Mouse (Mus musculus): ENCODE measurements around the gene Sh2b3. TPM values are rescaled to one million over a fixed set of nuclear protein-coding genes. Genes with fewer than 3 reads are reported as not detected.
A peak's percentile ranks its signal among the peaks of the same experiment; 100 is the strongest.

Sh2b3 gene
- polyA plus RNA-seq, 1 experiment from 2014 or later: 24.4 TPM

DNA sequence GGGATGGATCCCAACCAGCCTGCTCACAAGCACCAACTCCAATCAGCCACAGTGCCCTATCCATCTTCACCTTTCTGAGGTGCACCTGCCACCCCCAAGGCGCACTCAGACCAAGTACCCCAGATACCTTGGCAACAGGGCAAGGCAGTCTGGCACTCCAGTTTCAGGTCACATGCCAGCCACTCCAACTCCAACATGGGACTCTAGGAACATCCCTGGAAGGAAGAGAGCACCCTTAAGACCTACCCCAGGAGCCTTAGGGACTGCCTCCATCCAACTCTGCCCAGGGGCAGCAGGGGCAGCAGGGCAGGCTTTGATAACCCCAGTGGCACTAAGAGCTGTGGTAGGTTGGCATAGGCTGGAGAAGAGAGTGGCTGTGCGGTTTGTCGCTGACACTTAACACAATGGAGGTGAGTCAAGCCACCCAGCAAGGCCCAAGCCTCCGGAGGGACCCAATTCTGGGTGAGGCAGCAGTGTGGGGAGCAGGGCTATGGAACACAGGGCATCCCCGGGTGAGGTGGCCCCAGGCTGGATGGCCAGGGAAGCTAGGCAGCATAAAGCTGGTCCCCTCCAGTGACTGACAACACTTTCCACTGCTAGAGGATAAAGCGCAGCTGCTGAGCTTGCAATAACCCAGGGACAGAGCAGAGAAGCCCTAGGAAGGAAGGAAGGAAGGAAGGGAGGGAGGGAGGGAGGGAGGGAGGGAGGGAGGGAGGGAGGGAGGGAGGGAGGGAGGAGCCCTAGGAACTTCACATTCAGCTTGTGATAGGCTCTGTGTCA lies 4.9 kb downstream of the Sh2b3 start:
- WGBS: 53% methylated on average over 6 of the region's 6 CpGs
- Histone ChIP-seq H3K9me3 (ENCODE audit: low read length) (no peaks in the 10 kb centered on the region), H3K4me2 (replicated peaks; ENCODE audit: low read depth, low read length) (0 out of 2 replicates have a peak overlapping the region, but pooled peaks have one; percentile 11), H3K4me3 (ENCODE audit: low read depth, low read length) (no peak overlapping the region), H3K4me1 (ENCODE audit: insufficient read depth, low read depth, low read length) (peaks cover 33% of the 10 kb centered on the region), H3K27ac (ENCODE audit: low read length) (peak overlapping the region; percentile 71; the same call in 1 of the 2 replicates), H3K9ac (replicated peaks; ENCODE audit: low read depth) (no peak overlapping the region), H3K36me3 (ENCODE audit: insufficient read depth, low read length) (peaks cover 11% of the 10 kb centered on the region), H3K27me3 (replicated peaks; ENCODE audit: insufficient read depth, low read length) (no peaks in the 10 kb centered on the region)
- TF ChIP-seq EP300 (IDR thresholded peaks at IDR 0.05): no peak
- no peak for TF ChIP-seq CTCF (IDR thresholded peaks at IDR 0.05)
- peak; percentile 71 for DNase-seq (ENCODE audit: low spot score)
- ATAC-seq: no peak

- Histone ChIP-seq H3K9me3 (ENCODE audit: low read length) (no peaks in the 10 kb centered on the region), H3K4me1 (ENCODE audit: insufficient read depth, low read depth, low read length) (peaks cover 32% of the 10 kb centered on the region), H3K27me3 (replicated peaks; ENCODE audit: insufficient read depth, low read length) (no peaks in the 10 kb centered on the region), H3K4me2 (replicated peaks; ENCODE audit: low read depth, low read length) (no peak overlapping the region), H3K4me3 (ENCODE audit: low read depth, low read length) (no peak overlapping the region), H3K36me3 (ENCODE audit: insufficient read depth, low read length) (peaks cover 19% of the 10 kb centered on the region), H3K27ac (ENCODE audit: low read length) (no peak overlapping the region), H3K9ac (replicated peaks; ENCODE audit: low read depth) (no peak overlapping the region)
- no peak for DNase-seq (ENCODE audit: low spot score)
- TF ChIP-seq EP300 (IDR thresholded peaks at IDR 0.05) (no peak), CTCF (IDR thresholded peaks at IDR 0.05) (no peak)
- no peak for ATAC-seq
- WGBS: 90% methylated on average over 6 of the region's 6 CpGs
These were observed 6.3 kb downstream of the Sh2b3 start for GRCm38 (mm10) chr5:121831002-121831601.

GRCm38 (mm10) chr5:121828491-121829432 lies 8.7 kb downstream of the Sh2b3 start:
- WGBS: 35% methylated on average over 59 of the region's 82 CpGs
- no peak overlapping the region for H3K9ac ChIP-seq (replicated peaks; ENCODE audit: low read depth)
- no peaks in the 10 kb centered on the region for H3K27me3 ChIP-seq (replicated peaks; ENCODE audit: insufficient read depth, low read length)
- peaks cover 26% of the 10 kb centered on the region for H3K36me3 ChIP-seq (ENCODE audit: insufficient read depth, low read length)
- no peak overlapping the region for H3K27ac ChIP-seq (ENCODE audit: low read length)
- no peaks in the 10 kb centered on the region for H3K9me3 ChIP-seq (ENCODE audit: low read length)
- DNase-seq (ENCODE audit: low spot score): peak; percentile 60
- peak overlapping the region; percentile 51 for H3K4me2 ChIP-seq (replicated peaks; ENCODE audit: low read depth, low read length)
- no peak overlapping the region for H3K4me3 ChIP-seq (ENCODE audit: low read depth, low read length)
- TF ChIP-seq EP300 (IDR thresholded peaks at IDR 0.05) (no peak), CTCF (IDR thresholded peaks at IDR 0.05) (no peak; the same call in 1 of the 2 replicates)
- H3K4me1 ChIP-seq (ENCODE audit: insufficient read depth, low read depth, low read length): peaks cover 17% of the 10 kb centered on the region; the same call in 1 of the 2 replicates
- ATAC-seq: peak; percentile 43

DNA sequence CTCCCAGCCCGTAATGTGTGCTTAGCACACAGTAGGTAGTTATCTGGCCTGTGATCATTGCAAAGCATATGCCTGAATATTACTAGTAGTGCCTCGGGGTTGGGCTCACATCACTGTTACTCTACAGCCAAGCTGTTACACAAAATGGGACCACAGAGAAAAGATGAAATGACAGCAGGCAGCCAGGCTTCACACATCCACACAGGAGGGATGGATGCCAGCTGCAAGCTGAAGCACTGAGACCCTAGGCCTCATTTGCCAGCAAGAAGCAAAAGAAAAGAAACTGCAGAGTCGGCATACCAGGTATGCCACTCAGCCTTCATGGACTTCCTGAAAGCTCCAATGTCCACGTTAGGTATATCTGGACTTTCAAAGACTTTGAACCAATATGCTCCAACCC lies 9.6 kb downstream of the Sh2b3 start:
- Histone ChIP-seq H3K27me3 (replicated peaks; ENCODE audit: insufficient read depth, low read length) (no peaks in the 10 kb centered on the region), H3K27ac (ENCODE audit: low read length) (no peak overlapping the region), H3K4me1 (ENCODE audit: insufficient read depth, low read depth, low read length) (peaks cover 17% of the 10 kb centered on the region; the same call in 1 of the 2 replicates), H3K9me3 (ENCODE audit: low read length) (no peaks in the 10 kb centered on the region), H3K4me2 (replicated peaks; ENCODE audit: low read depth, low read length) (no peak overlapping the region), H3K36me3 (ENCODE audit: insufficient read depth, low read length) (peaks cover 26% of the 10 kb centered on the region), H3K4me3 (ENCODE audit: low read depth, low read length) (no peak overlapping the region), H3K9ac (replicated peaks; ENCODE audit: low read depth) (no peak overlapping the region)
- DNase-seq (ENCODE audit: low spot score) (no peak), ATAC-seq (no peak)
- WGBS: 86% methylated on average over 4 of the region's 4 CpGs
- TF ChIP-seq CTCF (IDR thresholded peaks at IDR 0.05) (no peak), EP300 (IDR thresholded peaks at IDR 0.05) (no peak)

DNA sequence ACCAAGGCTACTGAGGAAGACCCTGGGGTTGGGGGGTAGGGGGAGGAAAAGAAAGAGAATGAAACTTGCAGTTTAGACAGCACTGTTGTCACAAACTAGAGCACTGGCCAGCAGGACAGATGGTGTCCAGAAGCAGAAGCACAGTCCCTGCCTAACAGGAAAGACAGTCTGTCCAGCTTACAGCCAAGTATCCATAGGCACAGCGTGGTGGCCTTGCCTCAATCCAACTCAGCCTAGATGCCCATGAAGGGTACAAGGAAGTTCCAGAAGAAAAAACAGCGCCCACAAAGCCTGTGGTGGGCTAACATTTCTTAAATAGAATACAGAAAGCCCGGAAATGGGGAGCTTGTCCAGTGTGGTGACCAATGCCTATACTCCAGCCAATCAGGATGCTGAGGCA lies 11.8 kb downstream of the Sh2b3 start:
- no peak overlapping the region for H3K9ac ChIP-seq (replicated peaks; ENCODE audit: low read depth)
- no peaks in the 10 kb centered on the region for H3K9me3 ChIP-seq (ENCODE audit: low read length)
- H3K36me3 ChIP-seq (ENCODE audit: insufficient read depth, low read length): peaks cover 26% of the 10 kb centered on the region
- TF ChIP-seq EP300 (IDR thresholded peaks at IDR 0.05) (no peak), CTCF (IDR thresholded peaks at IDR 0.05) (no peak)
- no peak overlapping the region for H3K27ac ChIP-seq (ENCODE audit: low read length)
- ATAC-seq: no peak
- no peak overlapping the region for H3K4me3 ChIP-seq (ENCODE audit: low read depth, low read length)
- WGBS: 84% methylated on average over 3 of the region's 3 CpGs
- H3K27me3 ChIP-seq (replicated peaks; ENCODE audit: insufficient read depth, low read length): no peaks in the 10 kb centered on the region
- H3K4me2 ChIP-seq (replicated peaks; ENCODE audit: low read depth, low read length): no peak overlapping the region
- H3K4me1 ChIP-seq (ENCODE audit: insufficient read depth, low read depth, low read length): peaks cover 6% of the 10 kb centered on the region; the same call in 1 of the 2 replicates
- no peak for DNase-seq (ENCODE audit: low spot score)
